Mouse (Mus musculus) hindbrain, embryonic 12.5 days (tissue): ENCODE measurements at regions not wholly inside any gene's neighbourhood (a gene's known extent, or its start where the extent isn't known, plus 50 kb on each side); places are given as distances from the start of the nearest gene placed in this dataset.
"Not testable (repeated sequence)": the region's sequence is repeated elsewhere in the genome, so short reads cannot be mapped to it uniquely, and the experiment has no call there.

Experiments used
- ATAC-seq: fragments of 200-750 bp; cut with Nextera tagmentation; 2 replicates; pipeline ENCODE4 v1.8.0; 2017; ENCODE audit warnings: moderate TSS enrichment; ENCODE audit not compliant: low FRiP score
- H3K27ac ChIP-seq: fragments of 300-500 bp; sonication (generic); 2 replicates; pipeline ENCODE4 v1.5.1; 2016; ENCODE audit warnings: mild to moderate bottlenecking
- H3K27me3 ChIP-seq: fragments of 300-500 bp; sonication (generic); 2 replicates; pipeline ENCODE4 v1.6.1; 2016; ENCODE audit warnings: mild to moderate bottlenecking
- H3K36me3 ChIP-seq: fragments of 300-500 bp; sonication (generic); 2 replicates; pipeline ENCODE4 v1.6.1; 2016; ENCODE audit warnings: mild to moderate bottlenecking
- H3K4me1 ChIP-seq: fragments of 300-500 bp; sonication (generic); 2 replicates; pipeline ENCODE4 v1.6.1; 2016
- H3K4me2 ChIP-seq: fragments of 300-500 bp; sonication (generic); replicated peaks from 2 replicates; pipeline ENCODE4 v1.6.1; 2016; ENCODE audit warnings: mild to moderate bottlenecking
- H3K4me3 ChIP-seq: fragments of 300-500 bp; sonication (generic); 2 replicates; pipeline ENCODE4 v1.5.1; 2016; ENCODE audit warnings: mild to moderate bottlenecking
- H3K9ac ChIP-seq: fragments of 300-500 bp; sonication (generic); 2 replicates; pipeline ENCODE4 v1.6.1; 2016; ENCODE audit warnings: mild to moderate bottlenecking, moderate library complexity
- H3K9me3 ChIP-seq: fragments of 300-500 bp; sonication (generic); replicated peaks from 2 replicates; pipeline ENCODE4 v1.6.1; 2016; ENCODE audit warnings: mild to moderate bottlenecking
- WGBS: fragments of 180-500 bp; shearing (Covaris S2); methylation state at CpG from one replicate; pipeline ENCODE4 v1.1.7; 2016; 5-methylcytosine and 5-hydroxymethylcytosine counted together

- WGBS, result 84% methylated on average over 5 of the region's 5 CpGs
- ATAC-seq, result no peak
- no peaks in the 10 kb centered on the region for H3K36me3 ChIP-seq
- H3K9me3 ChIP-seq, result no peaks in the 10 kb centered on the region
- no peak overlapping the region for H3K27ac ChIP-seq
- no peak overlapping the region for H3K9ac ChIP-seq
- peaks cover 11% of the 10 kb centered on the region; the same call in 1 of the 2 replicates for H3K4me1 ChIP-seq
- H3K27me3 ChIP-seq, result no peaks in the 10 kb centered on the region
- no peak overlapping the region for H3K4me3 ChIP-seq
- H3K4me2 ChIP-seq, result no peak overlapping the region
Observed at GRCm38 (mm10) chr8:86258011-86258410, 322.5 kb downstream of the Abcc12 start.

GRCm38 (mm10) chr8:86255431-86255830 lies 325.1 kb downstream of the Abcc12 start:
- H3K9ac ChIP-seq, result no peak overlapping the region
- H3K27me3 ChIP-seq, result no peaks in the 10 kb centered on the region
- ATAC-seq, result no peak
- H3K27ac ChIP-seq, result no peak overlapping the region
- no peak overlapping the region for H3K4me3 ChIP-seq
- peaks cover 11% of the 10 kb centered on the region; the same call in 1 of the 2 replicates for H3K4me1 ChIP-seq
- no peak overlapping the region for H3K4me2 ChIP-seq
- H3K9me3 ChIP-seq, result no peaks in the 10 kb centered on the region
- no peaks in the 10 kb centered on the region for H3K36me3 ChIP-seq

- Histone ChIP-seq H3K4me1 (peaks cover 11% of the 10 kb centered on the region; the same call in 1 of the 2 replicates), H3K36me3 (no peaks in the 10 kb centered on the region), H3K27ac (no peak overlapping the region), H3K27me3 (no peaks in the 10 kb centered on the region), H3K9me3 (no peaks in the 10 kb centered on the region), H3K9ac (no peak overlapping the region), H3K4me2 (no peak overlapping the region), H3K4me3 (no peak overlapping the region)
- no peak for ATAC-seq
- WGBS, result 70% methylated on average over 1 of the region's 1 CpGs
Observed at GRCm38 (mm10) chr8:86254680-86255079, 325.8 kb downstream of the Abcc12 start.

GRCm38 (mm10) chr8:86252696-86253355 lies 327.7 kb downstream of the Abcc12 start:
- 83% methylated on average over 4 of the region's 4 CpGs for WGBS
- H3K4me2 ChIP-seq, result no peak overlapping the region

GRCm38 (mm10) chr8:86234696-86235095 lies 345.8 kb downstream of the Abcc12 start:
- Histone ChIP-seq H3K4me1 (no peaks in the 10 kb centered on the region), H3K9me3 (no peaks in the 10 kb centered on the region), H3K27me3 (no peaks in the 10 kb centered on the region), H3K9ac (no peak overlapping the region), H3K4me2 (no peak overlapping the region), H3K36me3 (no peaks in the 10 kb centered on the region), H3K4me3 (no peak overlapping the region), H3K27ac (no peak overlapping the region)
- 85% methylated on average over 4 of the region's 4 CpGs for WGBS
- no peak for ATAC-seq

More at GRCm38 (mm10) chr8:86252696-86253355, 327.7 kb downstream of the Abcc12 start:
- Histone ChIP-seq H3K9ac (no peak overlapping the region), H3K36me3 (no peaks in the 10 kb centered on the region), H3K4me1 (0 out of 2 replicates have a peak, but pooled peaks cover 3% of the 10 kb centered on the region), H3K27me3 (no peaks in the 10 kb centered on the region), H3K4me3 (no peak overlapping the region), H3K9me3 (no peaks in the 10 kb centered on the region), H3K27ac (no peak overlapping the region)
- ATAC-seq, result no peak

GRCm38 (mm10) chr8:86231994-86232393 lies 348.5 kb downstream of the Abcc12 start:
- H3K4me3 ChIP-seq, H3K27ac ChIP-seq, H3K9me3 ChIP-seq, ATAC-seq, H3K27me3 ChIP-seq, H3K4me2 ChIP-seq, H3K36me3 ChIP-seq, H3K4me1 ChIP-seq, H3K9ac ChIP-seq: not testable (repeated sequence)
- WGBS, result 84% methylated on average over 6 of the region's 6 CpGs

- H3K4me3 ChIP-seq, result no peak overlapping the region
Observed at GRCm38 (mm10) chr8:86224851-86225250, 355.6 kb downstream of the Abcc12 start.

GRCm38 (mm10) chr8:86222715-86223114 lies 357.8 kb downstream of the Abcc12 start:
- no peak for ATAC-seq
- no peaks in the 10 kb centered on the region for H3K27me3 ChIP-seq
- 88% methylated on average over 7 of the region's 7 CpGs for WGBS

More at GRCm38 (mm10) chr8:86224851-86225250, 355.6 kb downstream of the Abcc12 start:
- Histone ChIP-seq H3K9me3 (no peaks in the 10 kb centered on the region), H3K27ac (no peak overlapping the region), H3K9ac (no peak overlapping the region), H3K4me2 (no peak overlapping the region), H3K36me3 (no peaks in the 10 kb centered on the region), H3K4me1 (no peaks in the 10 kb centered on the region), H3K27me3 (no peaks in the 10 kb centered on the region)
- 74% methylated on average over 4 of the region's 4 CpGs for WGBS
- no peak for ATAC-seq

GRCm38 (mm10) chr8:86222228-86222627 lies 358.3 kb downstream of the Abcc12 start:
- H3K27ac ChIP-seq, result no peak overlapping the region
- H3K4me1 ChIP-seq, result no peaks in the 10 kb centered on the region
- no peak for ATAC-seq
- H3K4me2 ChIP-seq, result no peak overlapping the region
- H3K27me3 ChIP-seq, result no peaks in the 10 kb centered on the region
- no peak overlapping the region for H3K9ac ChIP-seq
- no peaks in the 10 kb centered on the region for H3K36me3 ChIP-seq
- 95% methylated on average over 4 of the region's 4 CpGs for WGBS
- H3K9me3 ChIP-seq, result no peaks in the 10 kb centered on the region
- no peak overlapping the region for H3K4me3 ChIP-seq

More at GRCm38 (mm10) chr8:86222715-86223114, 357.8 kb downstream of the Abcc12 start:
- Histone ChIP-seq H3K9ac (no peak overlapping the region), H3K27ac (no peak overlapping the region), H3K36me3 (no peaks in the 10 kb centered on the region), H3K4me1 (no peaks in the 10 kb centered on the region), H3K9me3 (no peaks in the 10 kb centered on the region), H3K4me3 (no peak overlapping the region), H3K4me2 (no peak overlapping the region)

GRCm38 (mm10) chr8:86214399-86214798 lies 366.1 kb downstream of the Abcc12 start:
- no peaks in the 10 kb centered on the region for H3K36me3 ChIP-seq
- H3K9me3 ChIP-seq, result no peaks in the 10 kb centered on the region
- no peak overlapping the region for H3K9ac ChIP-seq
- H3K4me2 ChIP-seq, result no peak overlapping the region
- no peak overlapping the region for H3K4me3 ChIP-seq
- WGBS, result 93% methylated on average over 8 of the region's 8 CpGs
- no peaks in the 10 kb centered on the region for H3K27me3 ChIP-seq
- no peaks in the 10 kb centered on the region for H3K4me1 ChIP-seq
- no peak overlapping the region for H3K27ac ChIP-seq
- ATAC-seq, result no peak

- H3K4me2 ChIP-seq, result no peak overlapping the region
- WGBS, result 96% methylated on average over 2 of the region's 2 CpGs
Observed at GRCm38 (mm10) chr8:86212461-86212860, 368.0 kb downstream of the Abcc12 start.

GRCm38 (mm10) chr8:86208812-86209262 lies 368.1 kb downstream of the Phkb start:
- no peak overlapping the region for H3K4me3 ChIP-seq
- H3K27me3 ChIP-seq, result no peaks in the 10 kb centered on the region
- no peak overlapping the region for H3K27ac ChIP-seq
- 69% methylated on average over 5 of the region's 5 CpGs for WGBS
- no peaks in the 10 kb centered on the region for H3K9me3 ChIP-seq
- H3K4me1 ChIP-seq, result 0 out of 2 replicates have a peak, but pooled peaks cover 2% of the 10 kb centered on the region
- no peak overlapping the region for H3K4me2 ChIP-seq
- H3K36me3 ChIP-seq, result no peaks in the 10 kb centered on the region
- no peak for ATAC-seq
- no peak overlapping the region for H3K9ac ChIP-seq

More at GRCm38 (mm10) chr8:86212461-86212860, 368.0 kb downstream of the Abcc12 start:
- ATAC-seq, result no peak
- Histone ChIP-seq H3K27ac (no peak overlapping the region), H3K4me1 (no peaks in the 10 kb centered on the region), H3K27me3 (no peaks in the 10 kb centered on the region), H3K36me3 (no peaks in the 10 kb centered on the region), H3K9ac (no peak overlapping the region), H3K9me3 (no peaks in the 10 kb centered on the region), H3K4me3 (no peak overlapping the region)
